Mouse (Mus musculus) spleen, postnatal 36 days (tissue): ENCODE measurements at regions not wholly inside any gene's neighbourhood (a gene's known extent, or its start where the extent isn't known, plus 50 kb on each side); places are given as distances from the start of the nearest gene placed in this dataset.
"Not testable (repeated sequence)": the region's sequence is repeated elsewhere in the genome, so short reads cannot be mapped to it uniquely, and the experiment has no call there.

Experiments
- DNase-seq, 2 experiments: peaks; one replicate each; pipeline ENCODE4 v3.0.0; 2022; ENCODE audit warnings: low spot score in 2 of 2, mixed read lengths in 1 of 2

GRCm38 (mm10) chr14:104410730-104411129, 57.1 kb downstream of the Pou4f1 start:
- no peak for DNase-seq

- DNase-seq = no peak
These were observed 57.5 kb downstream of the Pou4f1 start for GRCm38 (mm10) chr14:104410292-104410691.

GRCm38 (mm10) chr14:104406062-104406461, 61.7 kb downstream of the Pou4f1 start:
- DNase-seq = no peak

GRCm38 (mm10) chr14:104389297-104390071, 78.3 kb downstream of the Pou4f1 start:
- DNase-seq = no peak

GRCm38 (mm10) chr14:104388879-104389278, 78.9 kb downstream of the Pou4f1 start:
- DNase-seq = no peak

- no peak for DNase-seq
These were observed 86.8 kb downstream of the Pou4f1 start for GRCm38 (mm10) chr14:104380986-104381385.

- no peak for DNase-seq
These were observed 95.0 kb downstream of the Pou4f1 start for GRCm38 (mm10) chr14:104372776-104373175.

GRCm38 (mm10) chr14:104356636-104357035, 111.2 kb downstream of the Pou4f1 start:
- DNase-seq = no peak

- DNase-seq = not testable (repeated sequence)
These were observed 131.0 kb downstream of the Pou4f1 start for GRCm38 (mm10) chr14:104336783-104337182.

- no peak for DNase-seq
These were observed 141.7 kb downstream of the Pou4f1 start for GRCm38 (mm10) chr14:104326089-104326488.

GRCm38 (mm10) chr14:104300141-104300540, 167.7 kb downstream of the Pou4f1 start:
- no peak for DNase-seq

GRCm38 (mm10) chr14:104298312-104298711, 169.5 kb downstream of the Pou4f1 start:
- DNase-seq = no peak

- DNase-seq = no peak
These were observed 170.2 kb downstream of the Pou4f1 start for GRCm38 (mm10) chr14:104297316-104298311.

GRCm38 (mm10) chr14:104293814-104294213, 174.0 kb downstream of the Pou4f1 start:
- no peak for DNase-seq

- DNase-seq = no peak
These were observed 174.7 kb downstream of the Pou4f1 start for GRCm38 (mm10) chr14:104293147-104293546.

GRCm38 (mm10) chr14:104280353-104280752, 187.4 kb downstream of the Pou4f1 start:
- DNase-seq = no peak

GRCm38 (mm10) chr14:104279890-104280289, 187.9 kb downstream of the Pou4f1 start:
- DNase-seq = no peak

- DNase-seq = no peak
These were observed 193.0 kb downstream of the Pou4f1 start for GRCm38 (mm10) chr14:104274752-104275151.

GRCm38 (mm10) chr14:104264919-104265764, 202.7 kb downstream of the Pou4f1 start:
- no peak for DNase-seq

- DNase-seq = no peak
These were observed 250.8 kb downstream of the Pou4f1 start for GRCm38 (mm10) chr14:104216965-104217364.

- DNase-seq = no peak
These were observed 257.1 kb downstream of the Pou4f1 start for GRCm38 (mm10) chr14:104210719-104211118.

GRCm38 (mm10) chr14:104208855-104209254, 258.9 kb downstream of the Pou4f1 start:
- no peak for DNase-seq
